Mouse (Mus musculus) thymus, postnatal 36 days (tissue): Measurements from ENCODE around the gene Lrrc74a.

ENCODE experiments used
- DNase-seq, 2 experiments: peaks; one replicate each; pipeline ENCODE4 v3.0.0; 2022; ENCODE audit warnings: mixed read lengths in 2 of 2

The Lrrc74a gene

DNA sequence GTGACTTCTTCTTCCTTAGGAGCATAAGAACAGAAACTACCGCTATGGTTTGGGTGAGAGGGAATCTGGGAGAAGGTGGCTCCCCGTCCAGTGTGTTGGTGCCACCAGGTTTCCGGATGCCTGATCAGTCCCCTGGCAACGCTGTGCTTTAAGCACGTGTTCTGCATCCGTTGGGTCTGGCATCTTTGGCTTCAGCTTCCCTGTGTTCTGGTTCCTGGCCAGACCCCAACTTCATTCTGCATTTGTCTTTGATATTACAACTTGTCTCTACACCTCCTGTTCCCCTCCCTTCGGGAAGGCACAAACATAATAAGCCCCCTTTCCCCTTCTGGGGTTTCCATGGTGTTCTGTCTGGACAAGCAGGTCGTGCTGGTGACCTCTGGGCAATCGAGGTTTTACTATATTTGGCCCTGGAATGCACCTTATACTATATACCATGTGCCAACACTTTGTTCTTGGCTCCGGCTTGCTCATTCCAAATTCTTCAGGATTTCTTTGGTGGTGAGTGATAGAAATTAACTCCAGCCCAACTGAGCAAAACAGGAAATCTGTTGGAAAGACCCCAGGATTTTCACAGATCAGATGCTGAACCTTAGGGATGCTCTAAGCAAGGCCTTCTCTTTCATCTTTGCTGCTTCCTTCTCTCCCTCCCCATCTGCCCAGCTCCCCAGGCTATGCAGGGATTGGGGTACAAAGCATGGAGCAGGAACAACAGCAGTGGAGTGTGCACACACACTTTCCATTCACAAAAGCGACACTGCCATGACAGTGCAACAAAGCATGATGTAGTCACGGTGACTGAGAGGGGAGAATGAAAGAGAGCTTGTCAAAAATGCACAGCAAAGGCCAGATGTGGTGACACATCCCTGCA, 52.2 kb downstream of the Lrrc74a start:
- no peak for DNase-seq

- no peak for DNase-seq
These were observed 52.9 kb downstream of the Lrrc74a start for GRCm38 (mm10) chr12:86787020-86787553.

- no peak for DNase-seq
These were observed 56.1 kb downstream of the Lrrc74a start for GRCm38 (mm10) chr12:86790100-86790848.

GRCm38 (mm10) chr12:86790849-86791127, 56.6 kb downstream of the Lrrc74a start:
- no peak for DNase-seq

DNA sequence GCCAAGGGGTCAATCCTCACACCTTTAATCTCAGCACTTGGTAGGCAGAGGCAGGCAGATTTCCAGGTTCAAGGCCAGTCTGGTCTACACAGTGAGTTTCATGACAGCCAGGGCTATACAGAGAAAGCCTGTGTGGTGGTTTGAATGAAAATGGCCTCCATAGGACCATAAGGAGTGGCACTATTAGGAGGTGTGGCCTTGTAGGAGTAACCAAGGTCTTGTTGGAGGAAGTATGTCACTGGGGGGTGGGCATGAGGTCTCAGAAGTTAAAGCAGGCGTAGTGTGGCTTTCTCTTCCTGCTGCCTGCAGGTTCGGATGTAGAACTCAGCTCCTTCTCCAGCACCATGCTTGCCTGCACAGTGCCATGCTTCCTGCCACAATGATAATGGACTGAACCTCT, 57.8 kb downstream of the Lrrc74a start:
- DNase-seq, result no peak

- DNase-seq, result no peak
These were observed 59.7 kb downstream of the Lrrc74a start for GRCm38 (mm10) chr12:86793830-86794229.

DNA sequence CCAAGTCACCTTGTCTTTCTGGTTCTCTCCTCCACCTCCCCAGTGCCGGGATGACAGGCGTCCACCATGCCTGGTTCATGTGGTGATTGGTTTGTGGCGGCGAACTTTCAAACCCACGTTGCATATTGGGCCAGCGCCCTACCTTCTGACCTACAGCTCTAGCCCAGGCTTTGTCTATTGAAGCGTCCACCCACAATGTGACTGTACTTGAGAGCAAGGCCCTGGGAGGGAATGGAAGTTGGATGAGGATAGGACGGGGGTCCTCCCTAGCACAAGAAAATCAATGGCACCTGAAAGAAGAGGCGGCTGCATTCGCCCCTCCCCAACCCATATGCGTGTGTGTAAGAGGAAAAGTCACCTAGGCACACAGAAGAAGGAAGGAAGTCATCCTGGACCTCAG, 60.2 kb downstream of the Lrrc74a start:
- DNase-seq, result no peak

DNA sequence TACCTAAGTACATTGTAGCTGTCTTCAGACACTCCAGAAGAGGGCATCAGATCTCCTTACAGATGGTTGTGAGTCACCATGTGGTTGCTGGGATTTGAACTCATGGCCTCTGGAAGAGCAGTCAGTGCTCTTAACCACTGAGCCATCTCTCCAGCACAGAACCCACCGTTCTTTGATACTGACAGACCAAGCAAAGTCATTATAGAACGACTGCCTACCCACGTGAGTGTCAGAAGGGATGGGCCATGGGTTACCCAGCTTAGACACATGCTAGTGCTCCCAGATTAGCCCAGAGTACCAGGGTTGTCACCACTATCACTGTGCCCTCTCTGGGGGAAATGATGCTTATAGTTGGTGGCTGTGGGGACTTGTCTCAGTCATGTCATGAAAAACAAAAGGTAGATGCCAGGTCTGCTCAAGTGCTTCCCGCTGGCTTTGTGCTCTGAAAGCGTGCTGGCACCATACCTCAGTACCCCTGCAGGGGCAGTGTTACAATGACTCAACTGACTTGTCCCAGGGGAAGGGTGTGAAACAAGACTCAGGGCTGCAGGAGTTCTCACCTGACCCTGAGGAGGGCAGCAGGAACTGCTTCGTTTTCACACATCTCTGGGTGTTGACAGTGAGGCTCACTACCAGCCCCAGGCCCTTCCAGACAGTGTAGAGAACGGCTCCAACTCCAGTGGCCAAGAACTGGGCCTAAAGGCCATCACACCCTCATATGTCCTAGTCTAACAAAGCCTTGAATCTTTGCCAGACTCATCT, 61.1 kb downstream of the Lrrc74a start:
- no peak for DNase-seq

DNA sequence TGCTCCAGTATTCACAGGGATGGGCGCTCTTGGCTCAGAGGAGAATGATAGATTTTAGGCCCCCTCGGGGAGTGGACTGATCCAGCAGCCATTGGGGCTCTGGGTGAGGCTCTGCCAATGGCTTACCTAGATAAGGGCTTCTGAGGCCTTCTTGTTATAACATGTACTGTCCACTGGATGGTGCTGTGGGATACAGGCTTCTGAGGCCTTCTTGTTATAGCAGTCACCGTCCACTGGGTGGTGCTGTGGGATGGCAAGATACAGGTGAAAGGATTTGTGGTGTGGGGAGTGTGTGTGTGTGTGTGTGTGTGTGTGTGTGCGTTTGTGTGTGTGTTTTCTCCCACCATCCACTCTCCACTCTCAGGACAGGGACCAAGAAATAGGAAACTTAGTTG, 61.7 kb downstream of the Lrrc74a start:
- peak; percentile 76 to 77 for DNase-seq

- DNase-seq, result no peak
These were observed 62.2 kb downstream of the Lrrc74a start for GRCm38 (mm10) chr12:86796351-86796750.

GRCm38 (mm10) chr12:86797771-86798170, 63.6 kb downstream of the Lrrc74a start:
- no peak for DNase-seq

GRCm38 (mm10) chr12:86798773-86799540, 64.8 kb downstream of the Lrrc74a start:
- peak; percentile 78 to 81 for DNase-seq

DNA sequence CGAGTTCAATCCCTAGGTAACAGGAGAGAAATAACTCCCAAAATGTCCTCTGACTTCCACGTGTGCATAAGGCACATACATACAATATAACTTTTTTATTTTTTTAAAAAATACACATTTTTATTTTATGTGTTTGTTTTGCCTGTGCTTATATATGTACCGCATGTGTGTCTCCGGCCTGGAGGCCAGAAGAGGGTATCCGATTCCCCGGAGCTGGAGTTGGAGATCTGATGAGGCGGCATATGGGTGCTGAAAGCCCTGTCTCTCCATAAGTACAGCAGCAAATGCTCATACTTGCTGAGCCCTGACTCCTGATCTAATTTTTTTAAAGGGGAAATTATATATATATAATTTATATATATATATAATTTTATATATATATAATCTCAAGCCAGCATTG, 65.6 kb downstream of the Lrrc74a start:
- DNase-seq, result no peak

DNA sequence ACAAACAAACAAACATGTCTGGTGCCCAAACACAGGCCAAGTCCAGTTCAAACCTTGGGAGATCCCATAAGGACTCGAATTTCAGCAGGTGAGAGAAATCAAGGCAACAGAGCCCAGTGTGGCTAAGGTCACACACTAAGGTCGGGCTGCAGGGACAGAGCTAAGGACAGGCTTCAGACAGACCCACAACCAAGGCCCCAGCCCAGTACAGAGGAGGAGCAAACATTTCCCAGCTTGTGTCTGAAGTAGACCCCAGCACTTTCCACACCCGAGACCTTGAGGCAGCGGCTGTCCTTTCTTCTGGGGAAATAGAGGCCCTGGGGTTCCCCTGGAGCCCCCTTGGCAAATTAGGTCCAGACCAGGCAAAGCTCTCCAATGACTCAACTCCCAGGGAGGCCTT, 66.2 kb downstream of the Lrrc74a start:
- no peak for DNase-seq

GRCm38 (mm10) chr12:86800765-86801147, 66.6 kb downstream of the Lrrc74a start:
- no peak for DNase-seq

- peak; percentile 45 to 68 for DNase-seq
These were observed 67.2 kb downstream of the Lrrc74a start for GRCm38 (mm10) chr12:86801148-86802004.

DNA sequence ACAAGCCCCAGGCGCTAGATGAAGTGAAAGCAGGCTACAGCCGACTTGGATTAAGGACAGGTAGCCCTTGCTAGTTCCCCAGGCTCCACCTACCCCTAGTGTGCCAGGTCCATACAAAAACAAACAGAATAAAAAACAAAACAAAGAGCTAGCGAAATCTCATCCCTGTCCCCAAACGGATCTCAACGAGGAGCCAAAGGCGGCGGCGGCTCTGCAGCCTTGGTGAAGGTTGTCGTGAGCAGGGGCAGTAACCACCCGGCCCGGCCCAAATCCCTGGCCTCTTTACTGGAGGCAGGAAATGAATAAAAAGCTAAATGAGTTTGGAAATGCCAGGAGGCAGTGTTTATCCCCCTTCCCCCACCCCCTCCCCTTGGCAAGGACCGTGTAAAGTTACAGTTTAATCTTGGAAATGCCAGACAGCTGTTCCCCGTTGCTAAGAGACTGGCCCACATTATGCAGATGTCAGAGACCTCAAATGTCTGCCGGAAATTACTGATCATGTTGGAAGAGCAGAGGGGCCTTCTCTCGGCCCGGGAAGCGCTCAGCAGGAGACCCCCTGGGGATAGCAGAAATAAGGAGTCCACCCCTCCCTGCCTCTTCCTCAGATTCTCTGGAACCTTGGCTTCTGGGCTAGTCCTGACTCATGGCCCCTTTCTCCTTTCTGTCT, 68.0 kb downstream of the Lrrc74a start:
- DNase-seq, result peak in 1 of 2 experiments; percentile 49

GRCm38 (mm10) chr12:86802899-86803298, 68.7 kb downstream of the Lrrc74a start:
- peak in 1 of 2 experiments; percentile 16 for DNase-seq

GRCm38 (mm10) chr12:86803651-86804307, 69.6 kb downstream of the Lrrc74a start:
- DNase-seq, result peak in 1 of 2 experiments; percentile 45

GRCm38 (mm10) chr12:86804308-86804700, 70.1 kb downstream of the Lrrc74a start:
- no peak for DNase-seq
